Mouse (Mus musculus): ENCODE measurements around the gene Vac14. TPM values are rescaled to one million over a fixed set of nuclear protein-coding genes. Genes with fewer than 3 reads are reported as not detected.
A peak's percentile ranks its signal among the peaks of the same experiment; 100 is the strongest.

Vac14 gene
- total RNA-seq, 2 experiments from 2014 or later = 25.4 to 26.1 TPM

DNA sequence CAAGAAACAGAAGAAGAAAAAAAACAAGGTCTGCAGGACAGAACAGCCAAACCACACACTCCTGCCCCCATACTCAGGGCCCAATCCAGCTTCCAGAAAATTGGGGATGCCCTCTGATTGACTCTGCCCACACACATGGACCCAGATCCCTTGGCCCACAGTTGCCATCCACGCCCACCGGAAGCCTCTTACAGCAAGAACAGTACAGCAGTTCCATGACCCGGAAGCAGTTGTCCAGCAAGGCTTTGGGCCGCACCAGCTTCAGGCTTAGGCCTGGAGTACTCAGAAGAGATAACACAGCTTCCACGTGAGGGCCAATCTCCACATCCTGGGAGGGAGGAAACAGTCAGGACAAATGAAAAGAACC lies 124.0 kb downstream of the Vac14 start:
- intact Hi-C loops (cut with DNase I) = loop anchor here (10.0 kb wide), 1 partner anchor 252 kb away; the partner anchor contains the start of gene Ddx19a
- Histone ChIP-seq H3K27ac (no peak overlapping the region), H3K4me3 (no peak overlapping the region)
- DNase-seq (ENCODE audit: extremely low spot score in 1 of 2, low spot score in 2 of 2) = no peak
- no peak for TF ChIP-seq CTCF (IDR thresholded peaks at IDR 0.05)

DNA sequence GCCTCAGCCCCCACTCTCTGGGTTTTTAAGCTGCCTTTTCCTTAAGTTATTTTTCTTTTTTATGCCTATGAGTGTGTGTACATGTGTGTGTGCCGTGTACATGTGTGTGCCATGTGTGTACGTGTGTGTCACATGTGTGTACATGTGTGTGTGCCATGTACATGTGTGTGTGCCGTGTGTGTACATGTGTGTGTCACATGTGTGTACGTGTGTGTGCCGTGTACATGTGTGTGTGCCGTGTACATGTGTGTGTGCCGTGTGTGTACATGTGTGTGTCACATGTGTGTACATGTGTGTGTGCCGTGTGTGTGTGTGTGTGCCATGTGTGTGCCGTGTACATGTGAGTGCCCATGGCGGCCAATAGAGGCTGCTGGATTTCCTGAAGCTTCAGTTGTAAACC lies 126.8 kb downstream of the Vac14 start:
- TF ChIP-seq CTCF (IDR thresholded peaks at IDR 0.05) = no peak
- Histone ChIP-seq H3K27ac (no peak overlapping the region), H3K4me3 (no peak overlapping the region)
- no peak for DNase-seq (ENCODE audit: extremely low spot score in 1 of 2, low spot score in 2 of 2)
- intact Hi-C loops (cut with DNase I) = loop anchor here (10.0 kb wide), 1 partner anchor 250 kb away; the partner anchor contains the start of gene Ddx19a

DNA sequence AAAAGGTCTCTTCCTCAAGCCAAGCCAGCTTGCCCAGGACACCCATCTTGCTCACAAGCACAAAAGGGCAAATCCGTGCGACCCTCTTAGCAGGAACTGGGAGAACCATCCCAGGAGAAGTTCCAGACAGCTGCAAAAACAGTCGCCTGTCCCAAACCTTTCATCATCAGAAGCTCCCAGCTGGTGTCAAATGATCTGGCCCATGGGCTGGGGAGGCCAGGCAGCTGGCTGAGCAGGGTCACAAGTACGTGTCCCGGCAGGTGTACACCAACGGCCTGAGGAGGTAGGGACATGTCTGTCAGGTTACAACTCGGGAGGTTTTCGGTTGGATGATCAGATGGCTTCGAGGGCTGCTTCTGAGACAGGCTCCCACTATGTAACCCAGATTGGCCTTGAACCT lies 128.3 kb downstream of the Vac14 start:
- intact Hi-C loops (cut with DNase I) = loop anchor here (10.0 kb wide), 1 partner anchor 248 kb away; the partner anchor contains the start of gene Ddx19a
- DNase-seq (ENCODE audit: extremely low spot score in 1 of 2, low spot score in 2 of 2) = no peak
- no peak overlapping the region for H3K4me3 ChIP-seq
- no peak for TF ChIP-seq CTCF (IDR thresholded peaks at IDR 0.05)
- H3K27ac ChIP-seq = no peak overlapping the region

DNA sequence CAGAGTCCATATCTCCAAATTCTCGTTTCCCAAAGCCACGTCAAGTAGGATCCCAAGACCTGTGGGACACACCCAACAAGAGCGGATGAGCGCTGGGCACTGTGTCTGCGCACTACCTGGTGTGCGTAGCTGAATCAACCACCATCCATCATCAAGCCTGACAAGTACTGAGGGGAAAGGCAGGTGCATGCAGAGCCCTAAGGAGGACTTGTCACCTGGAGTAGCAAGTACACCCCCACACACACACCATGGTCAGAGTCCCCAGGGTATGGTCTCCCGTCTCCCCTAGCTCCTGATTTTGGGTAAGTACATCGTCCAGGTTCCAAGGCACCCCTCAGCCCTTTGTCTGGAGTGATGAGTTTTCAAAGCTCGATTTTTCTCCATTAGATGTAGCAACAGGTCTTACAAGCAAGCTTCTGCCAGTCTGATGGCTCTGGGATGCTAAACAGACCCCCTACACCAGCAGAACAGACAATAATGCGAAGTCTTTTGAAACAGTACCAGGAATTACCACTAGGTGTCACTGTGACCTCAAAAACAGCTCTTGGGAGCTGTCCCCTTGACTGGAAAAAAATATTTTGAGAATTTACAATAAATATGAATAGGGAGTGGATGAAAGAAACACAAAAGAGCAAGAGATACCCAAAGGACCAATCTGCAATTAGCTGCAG lies 131.2 kb downstream of the Vac14 start:
- DNase-seq (ENCODE audit: extremely low spot score in 1 of 2, low spot score in 2 of 2) = no peak
- TF ChIP-seq CTCF (IDR thresholded peaks at IDR 0.05) = peak; percentile 97
- no peak overlapping the region for H3K27ac ChIP-seq
- intact Hi-C loops (cut with DNase I) = loop anchor here (2.0 to 10.0 kb wide), 4 partner anchors 67 to 343 kb away; partner anchors contain the start of genes Clec18a, Ddx19a and Pdpr
- H3K4me3 ChIP-seq = no peak overlapping the region

DNA sequence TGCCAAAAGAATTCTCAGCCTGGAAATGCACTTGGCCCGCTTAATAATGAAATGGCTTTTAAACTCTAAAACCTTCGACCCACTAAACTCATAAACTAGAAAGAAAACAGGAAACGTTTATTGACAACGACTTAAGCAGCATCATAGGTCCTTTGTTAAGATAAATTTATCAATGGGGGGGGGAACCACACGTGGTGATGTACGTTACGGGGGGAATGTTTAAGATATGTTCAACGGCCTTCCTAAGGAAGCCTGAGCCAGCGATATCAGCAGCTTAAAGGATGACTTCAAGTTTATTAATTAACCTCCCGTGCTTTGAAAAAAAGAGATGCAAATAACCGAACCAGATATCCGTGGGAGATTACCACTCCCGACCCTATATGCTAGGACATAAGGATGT lies 131.9 kb downstream of the Vac14 start:
- Histone ChIP-seq H3K27ac (no peak overlapping the region), H3K4me3 (no peak overlapping the region)
- no peak for DNase-seq (ENCODE audit: extremely low spot score in 1 of 2, low spot score in 2 of 2)
- no peak for TF ChIP-seq CTCF (IDR thresholded peaks at IDR 0.05)
- intact Hi-C loops (cut with DNase I) = loop anchor here (2.0 to 5.0 kb wide), 3 partner anchors 67 to 342 kb away; partner anchors contain the start of genes Clec18a and Pdpr

DNA sequence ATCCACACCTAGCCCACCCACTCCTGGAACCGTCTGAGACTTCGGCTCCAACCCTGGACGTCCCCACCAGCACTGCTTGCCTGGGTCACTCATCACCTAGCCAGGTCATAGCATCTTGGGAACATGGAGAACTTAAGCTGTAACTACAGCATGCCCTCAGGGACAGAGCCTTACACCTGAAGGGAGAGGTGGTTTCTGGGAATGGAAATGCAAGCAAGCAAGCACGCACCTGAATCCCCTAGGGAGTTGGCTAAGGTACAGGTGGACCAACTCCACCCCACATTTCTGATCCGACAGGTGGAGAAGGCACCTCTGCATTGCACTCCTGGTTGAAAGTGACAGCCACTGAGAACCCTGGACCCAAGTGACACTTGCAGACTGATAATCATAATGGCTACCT lies 133.1 kb downstream of the Vac14 start:
- intact Hi-C loops (cut with DNase I) = loop anchor here (2.0 to 5.0 kb wide), 3 partner anchors 65 to 341 kb away; partner anchors contain the start of genes Clec18a and Pdpr
- H3K27ac ChIP-seq = no peak overlapping the region
- H3K4me3 ChIP-seq = no peak overlapping the region
- DNase-seq (ENCODE audit: extremely low spot score in 1 of 2, low spot score in 2 of 2) = no peak
- TF ChIP-seq CTCF (IDR thresholded peaks at IDR 0.05) = no peak

DNA sequence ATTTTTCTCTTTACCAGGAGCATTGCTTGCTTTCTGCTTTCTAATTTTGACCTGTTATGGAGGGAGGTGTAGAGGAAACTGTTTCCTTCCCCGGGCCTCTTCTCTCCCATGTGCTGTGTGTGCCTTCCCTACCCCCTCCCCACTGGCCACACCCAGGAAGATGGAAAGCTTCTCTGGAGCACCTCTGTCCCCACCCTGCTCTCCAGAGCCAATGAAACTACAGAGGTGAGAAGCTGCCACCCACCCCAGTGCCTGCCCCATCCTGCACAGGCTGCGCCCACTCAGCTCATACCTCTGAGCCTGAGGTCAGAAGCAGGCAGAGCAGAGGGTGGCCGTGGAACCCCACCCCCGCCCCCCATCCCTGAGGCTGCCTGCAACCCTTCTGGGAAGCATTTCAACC lies 136.3 kb downstream of the Vac14 start:
- peak overlapping the region; percentile 64 for H3K4me3 ChIP-seq
- intact Hi-C loops (cut with DNase I) = loop anchor here (5.0 kb wide), 1 partner anchor 338 kb away; the partner anchor contains the start of genes Clec18a and Pdpr
- no peak for TF ChIP-seq CTCF (IDR thresholded peaks at IDR 0.05)
- peak overlapping the region; percentile 99 for H3K27ac ChIP-seq
- peak in 1 of 2 experiments; percentile 63 for DNase-seq (ENCODE audit: extremely low spot score in 1 of 2, low spot score in 2 of 2)

DNA sequence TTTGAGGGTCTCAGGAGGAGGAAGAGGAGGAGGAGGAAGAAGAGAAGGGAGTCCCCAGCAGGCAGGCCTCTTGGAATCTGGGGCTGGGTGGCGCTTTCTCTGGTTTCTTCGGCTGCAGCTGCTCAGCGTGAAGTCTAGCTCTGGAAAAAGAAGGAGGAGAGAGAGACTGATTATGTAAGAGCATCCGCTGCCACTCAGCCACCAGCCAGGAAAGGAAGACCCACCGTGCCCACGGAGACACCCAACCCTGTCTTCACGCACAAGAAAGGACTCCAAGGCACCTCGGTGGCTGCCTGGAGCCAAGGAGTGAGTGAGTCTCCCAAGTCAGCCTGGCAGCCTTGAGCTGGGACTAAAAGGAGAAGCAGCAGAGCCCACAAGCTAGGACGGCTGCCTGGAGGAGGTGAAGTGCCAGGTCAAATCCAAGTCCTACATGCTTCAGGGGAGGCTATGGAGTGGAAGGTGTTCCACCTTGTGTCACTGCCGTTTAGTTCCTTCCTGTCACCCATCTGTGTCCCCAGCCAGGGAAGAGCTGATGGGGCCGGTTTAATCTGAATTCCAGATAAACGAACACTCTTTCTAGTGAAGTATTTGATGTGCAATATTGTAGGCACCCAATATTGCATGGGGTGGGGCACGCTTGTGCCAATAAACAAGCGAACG lies 137.3 kb downstream of the Vac14 start:
- no peak for TF ChIP-seq CTCF (IDR thresholded peaks at IDR 0.05)
- Histone ChIP-seq H3K27ac (peak overlapping the region; percentile 99), H3K4me3 (peak overlapping the region; percentile 64)
- DNase-seq (ENCODE audit: extremely low spot score in 1 of 2, low spot score in 2 of 2) = peak; percentile 61 to 67
- intact Hi-C loops (cut with DNase I) = no loop called here

DNA sequence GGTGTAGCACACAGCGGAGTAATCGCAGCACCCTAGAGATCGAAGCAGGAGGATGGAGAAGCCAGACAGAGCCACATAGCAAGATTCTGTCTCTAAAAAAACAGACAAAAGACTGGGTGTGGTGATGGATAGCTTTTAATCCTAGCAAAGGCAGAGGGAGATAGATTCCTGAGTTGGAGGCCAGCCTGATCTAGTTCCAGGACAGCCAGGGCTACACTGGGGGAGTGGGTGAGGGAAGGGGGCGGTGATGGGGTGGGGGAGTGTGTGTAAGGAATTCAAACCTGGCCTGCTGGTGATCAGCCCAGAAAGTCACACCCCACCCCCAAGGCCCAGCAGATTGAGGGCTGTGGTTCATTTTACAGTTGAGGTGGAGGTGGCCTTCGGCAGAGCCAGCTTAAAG lies 137.8 kb downstream of the Vac14 start:
- DNase-seq (ENCODE audit: extremely low spot score in 1 of 2, low spot score in 2 of 2) = no peak
- Histone ChIP-seq H3K27ac (peak overlapping the region; percentile 99), H3K4me3 (no peak overlapping the region)
- intact Hi-C loops (cut with DNase I) = no loop called here
- TF ChIP-seq CTCF (IDR thresholded peaks at IDR 0.05) = no peak

DNA sequence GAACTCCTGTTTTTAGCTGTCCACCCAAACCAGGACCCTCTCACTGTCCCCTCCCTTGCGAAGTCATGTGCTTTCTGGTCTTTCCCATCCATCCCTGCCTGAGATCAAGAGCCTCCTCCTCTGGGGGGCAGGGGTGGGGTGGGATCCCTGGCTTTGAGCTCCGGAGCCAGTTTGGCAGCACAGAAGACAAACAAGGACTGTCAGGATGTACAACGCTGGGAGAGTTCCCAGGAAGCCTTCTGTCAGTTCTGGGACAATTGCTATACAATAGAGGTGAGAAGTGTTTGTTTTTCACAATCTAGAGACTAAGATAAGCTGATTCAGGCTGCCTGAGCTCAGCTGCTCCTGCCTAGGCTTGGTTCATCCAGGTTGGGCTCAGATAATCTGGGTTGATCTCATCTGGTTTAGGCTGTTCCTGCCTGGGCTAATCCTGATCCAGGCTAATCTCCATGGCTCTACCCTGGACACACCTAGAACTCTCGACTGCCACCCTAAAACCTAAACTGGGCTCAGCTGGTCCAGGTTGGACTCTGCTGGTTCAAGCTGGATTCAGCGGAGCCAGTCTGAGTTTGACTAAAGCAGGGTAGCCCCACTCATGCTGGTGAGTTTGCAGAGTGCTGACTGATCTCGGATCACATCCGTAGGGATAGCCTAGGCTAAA lies 142.0 kb downstream of the Vac14 start:
- Histone ChIP-seq H3K4me3 (no peak overlapping the region), H3K27ac (no peak overlapping the region)
- intact Hi-C loops (cut with DNase I) = no loop called here
- TF ChIP-seq CTCF (IDR thresholded peaks at IDR 0.05) = no peak
- DNase-seq (ENCODE audit: extremely low spot score in 1 of 2, low spot score in 2 of 2) = no peak

DNA sequence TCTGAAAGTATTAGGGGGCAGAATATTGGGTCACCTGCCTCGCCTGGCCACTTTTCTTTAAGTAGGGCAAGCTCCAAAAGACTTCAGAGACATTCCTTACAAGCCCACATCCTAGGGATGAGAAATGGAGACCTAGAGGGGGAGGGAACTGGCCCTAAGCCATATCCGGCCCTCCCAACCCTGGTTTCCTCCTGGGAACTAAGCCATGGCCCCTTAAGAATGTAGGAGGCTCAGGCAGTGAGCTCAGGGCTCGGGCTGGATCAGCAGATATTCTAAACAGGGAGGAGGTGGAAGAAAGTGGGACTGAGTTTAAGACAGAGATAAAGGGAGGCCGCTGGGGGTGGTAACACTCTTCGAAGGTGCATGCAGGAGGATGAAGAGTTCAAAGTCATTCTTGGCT lies 142.8 kb downstream of the Vac14 start:
- no peak overlapping the region for H3K4me3 ChIP-seq
- intact Hi-C loops (cut with DNase I) = no loop called here
- H3K27ac ChIP-seq = no peak overlapping the region
- no peak for TF ChIP-seq CTCF (IDR thresholded peaks at IDR 0.05)
- DNase-seq (ENCODE audit: extremely low spot score in 1 of 2, low spot score in 2 of 2) = no peak

DNA sequence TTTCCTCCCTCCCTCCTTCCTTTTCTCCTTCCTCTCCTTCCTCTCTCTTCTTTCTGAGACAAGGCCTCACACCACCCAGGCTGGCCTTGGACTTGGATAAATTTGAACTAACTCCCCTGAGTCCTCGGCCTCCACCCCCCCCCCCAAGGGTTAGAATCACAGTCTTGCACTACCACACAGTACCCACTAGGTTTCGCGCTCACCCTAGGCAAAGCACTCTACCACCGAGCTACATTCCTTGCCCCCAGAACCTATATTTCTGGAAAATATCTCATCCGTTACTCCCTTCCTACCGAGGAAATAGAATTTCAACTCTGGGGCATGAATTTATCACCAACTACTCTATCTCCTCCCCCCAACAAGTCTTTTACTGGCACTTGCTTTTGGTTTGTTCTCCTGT lies 143.6 kb downstream of the Vac14 start:
- Histone ChIP-seq H3K4me3 (no peak overlapping the region), H3K27ac (no peak overlapping the region)
- intact Hi-C loops (cut with DNase I) = no loop called here
- TF ChIP-seq CTCF (IDR thresholded peaks at IDR 0.05) = peak; percentile 12
- no peak for DNase-seq (ENCODE audit: extremely low spot score in 1 of 2, low spot score in 2 of 2)

Measured in left cerebral cortex, adult 2 months (tissue).